Mouse (Mus musculus): ENCODE results near the gene Urb1. TPM values are rescaled to one million over a fixed set of nuclear protein-coding genes. Genes with fewer than 3 reads are reported as not detected.
"Not testable (repeated sequence)": the region's sequence is repeated elsewhere in the genome, so short reads cannot be mapped to it uniquely, and the experiment has no call there.

Gene Urb1
- polyA plus RNA-seq, 1 experiment from 2014 or later: 8.7 TPM

DNA sequence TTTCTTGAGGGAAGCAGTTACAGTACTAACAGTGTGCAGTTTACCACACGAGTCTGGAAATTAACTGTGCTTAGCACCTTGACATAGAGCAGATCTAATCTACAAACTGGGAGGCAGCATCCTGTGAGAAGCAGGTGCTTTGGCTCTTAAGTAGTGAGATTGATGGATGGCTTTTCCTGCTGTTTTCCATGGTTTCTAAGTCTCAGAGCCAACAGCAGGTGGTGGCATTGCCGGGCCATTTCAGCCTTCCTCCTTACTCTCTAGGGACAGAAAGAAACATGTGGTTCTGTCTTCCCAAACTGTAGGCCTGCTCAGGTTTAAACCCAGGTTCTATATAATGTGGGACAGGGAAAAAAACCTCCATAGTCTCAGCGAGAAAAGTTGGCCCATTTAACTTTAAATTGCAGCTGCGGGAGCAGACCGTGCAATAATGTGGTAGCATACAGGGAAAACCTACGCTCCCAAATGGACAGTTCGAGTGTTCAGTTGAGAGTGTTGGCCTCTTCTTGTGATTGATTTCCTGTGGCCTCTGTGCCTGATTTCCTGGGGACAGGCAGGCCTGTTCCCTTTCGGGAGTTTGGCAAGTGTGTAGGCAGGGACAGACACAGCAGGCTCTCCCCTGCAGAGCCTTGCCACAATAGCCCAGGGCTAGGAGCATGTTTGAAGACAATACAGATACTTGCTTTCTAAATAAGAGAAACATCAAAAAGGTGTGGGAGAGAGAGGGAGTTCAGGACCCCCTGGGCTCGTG is 23.0 kb upstream of the Urb1 start:
- 40% methylated on average over 9 of the region's 9 CpGs for WGBS
- Histone ChIP-seq H3K4me1 (peaks cover 40% of the 10 kb centered on the region), H3K9me3 (no peaks in the 10 kb centered on the region), H3K36me3 (no peaks in the 10 kb centered on the region), H3K27me3 (peaks cover 38% of the 10 kb centered on the region), H3K27ac (no peak overlapping the region), H3K4me2 (peak overlapping the region; percentile 98; the same call in 1 of the 2 replicates), H3K9ac (no peak overlapping the region), H3K4me3 (no peak overlapping the region)
- no peak for ATAC-seq (ENCODE audit: borderline replicate concordance, extremely low read depth, low FRiP score, low TSS enrichment)

DNA sequence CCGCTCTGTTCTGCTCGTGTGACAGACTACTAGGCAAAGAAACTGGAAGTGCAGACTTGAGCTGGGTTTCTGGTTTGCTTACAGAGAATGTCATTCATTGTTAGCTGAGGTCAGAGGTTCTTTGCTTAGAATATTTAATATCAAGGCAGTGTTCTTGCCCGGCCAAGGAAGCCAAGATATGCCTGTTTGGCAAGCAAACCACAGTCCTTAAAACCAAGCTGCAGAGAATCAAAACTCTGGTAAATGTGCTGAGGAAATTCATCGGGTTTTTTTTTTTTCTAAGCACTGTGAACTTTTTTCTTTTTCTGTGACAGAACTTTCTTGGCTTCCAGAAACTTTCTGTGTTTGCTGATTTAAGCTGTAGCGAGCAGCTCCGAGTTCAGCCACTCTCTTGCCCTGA is 22.3 kb upstream of the Urb1 start:
- Histone ChIP-seq H3K36me3 (no peaks in the 10 kb centered on the region), H3K27me3 (peaks cover 38% of the 10 kb centered on the region), H3K9ac (no peak overlapping the region)

DNA sequence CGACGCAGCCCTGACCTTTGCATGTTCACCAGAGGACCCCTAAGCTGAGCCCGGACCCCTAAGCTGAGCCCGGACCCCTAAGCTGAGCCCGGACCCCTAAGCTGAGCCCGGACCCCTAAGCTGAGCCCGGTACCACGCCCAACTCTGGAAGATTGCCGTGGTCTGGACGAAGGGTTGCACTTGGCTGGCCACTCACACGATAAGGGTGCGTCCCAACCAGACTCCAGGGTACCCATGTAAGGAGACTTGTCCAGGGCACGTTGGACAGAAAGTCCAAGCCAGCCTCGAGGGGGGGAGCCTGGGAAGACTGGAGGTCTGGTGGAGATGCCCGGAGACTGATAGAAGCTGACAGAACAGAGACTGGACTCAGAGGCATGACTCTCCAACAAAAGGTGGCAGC is 21.5 kb upstream of the Urb1 start:
- Histone ChIP-seq H3K9ac (no peak overlapping the region), H3K9me3 (no peaks in the 10 kb centered on the region), H3K36me3 (no peaks in the 10 kb centered on the region), H3K27me3 (peaks cover 38% of the 10 kb centered on the region), H3K4me3 (peak overlapping the region; percentile 54), H3K4me2 (peak overlapping the region; percentile 98), H3K27ac (no peak overlapping the region), H3K4me1 (peaks cover 40% of the 10 kb centered on the region)
- no peak for ATAC-seq (ENCODE audit: borderline replicate concordance, extremely low read depth, low FRiP score, low TSS enrichment)
- 24% methylated on average over 15 of the region's 15 CpGs for WGBS

More for the DNA sequence above, 22.3 kb upstream of the Urb1 start:
- Histone ChIP-seq H3K4me2 (peak overlapping the region; percentile 98), H3K27ac (no peak overlapping the region), H3K9me3 (no peaks in the 10 kb centered on the region), H3K4me1 (peaks cover 40% of the 10 kb centered on the region), H3K4me3 (no peak overlapping the region)
- 23% methylated on average over 6 of the region's 6 CpGs for WGBS
- ATAC-seq (ENCODE audit: borderline replicate concordance, extremely low read depth, low FRiP score, low TSS enrichment): no peak

DNA sequence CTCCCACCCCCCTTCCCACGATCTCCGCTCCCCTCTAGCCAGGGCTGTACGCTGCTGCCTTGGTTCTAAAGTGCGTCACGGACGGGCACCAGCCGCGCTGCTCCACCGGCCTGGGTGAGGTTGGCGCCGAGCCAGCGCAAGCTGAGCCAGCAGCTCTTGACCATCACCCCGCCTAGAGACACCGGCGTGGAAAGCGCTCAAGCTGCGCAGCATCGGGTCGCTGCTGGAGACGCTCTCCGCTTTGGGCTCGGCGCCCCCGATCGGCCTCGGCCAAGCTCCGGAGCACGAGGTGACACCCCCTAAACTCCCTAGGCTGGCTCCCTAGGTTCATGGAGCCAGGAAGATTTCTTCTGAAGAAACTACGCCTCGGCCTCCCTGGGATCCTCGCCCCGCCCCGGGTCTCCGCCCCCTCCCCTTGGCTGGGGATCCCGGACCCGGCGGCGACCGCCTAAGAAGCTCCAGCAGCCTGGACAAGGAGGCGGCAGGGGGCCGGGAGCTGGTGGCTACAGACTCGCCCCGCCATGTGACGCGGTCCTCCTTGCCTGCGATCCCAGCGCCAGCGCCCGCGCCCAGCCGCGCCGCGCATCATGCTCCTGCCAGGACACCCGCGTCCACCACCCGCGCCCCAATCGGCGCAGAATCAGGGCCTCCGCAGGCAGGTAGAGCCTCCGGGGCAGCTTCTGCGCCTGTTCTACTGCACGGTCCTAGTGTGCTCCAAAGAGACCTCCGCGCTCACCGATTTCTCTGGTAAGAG is 20.6 kb upstream of the Urb1 start:
- under 1% methylated on average over 67 of the region's 67 CpGs for WGBS
- peaks cover 38% of the 10 kb centered on the region for H3K27me3 ChIP-seq

DNA sequence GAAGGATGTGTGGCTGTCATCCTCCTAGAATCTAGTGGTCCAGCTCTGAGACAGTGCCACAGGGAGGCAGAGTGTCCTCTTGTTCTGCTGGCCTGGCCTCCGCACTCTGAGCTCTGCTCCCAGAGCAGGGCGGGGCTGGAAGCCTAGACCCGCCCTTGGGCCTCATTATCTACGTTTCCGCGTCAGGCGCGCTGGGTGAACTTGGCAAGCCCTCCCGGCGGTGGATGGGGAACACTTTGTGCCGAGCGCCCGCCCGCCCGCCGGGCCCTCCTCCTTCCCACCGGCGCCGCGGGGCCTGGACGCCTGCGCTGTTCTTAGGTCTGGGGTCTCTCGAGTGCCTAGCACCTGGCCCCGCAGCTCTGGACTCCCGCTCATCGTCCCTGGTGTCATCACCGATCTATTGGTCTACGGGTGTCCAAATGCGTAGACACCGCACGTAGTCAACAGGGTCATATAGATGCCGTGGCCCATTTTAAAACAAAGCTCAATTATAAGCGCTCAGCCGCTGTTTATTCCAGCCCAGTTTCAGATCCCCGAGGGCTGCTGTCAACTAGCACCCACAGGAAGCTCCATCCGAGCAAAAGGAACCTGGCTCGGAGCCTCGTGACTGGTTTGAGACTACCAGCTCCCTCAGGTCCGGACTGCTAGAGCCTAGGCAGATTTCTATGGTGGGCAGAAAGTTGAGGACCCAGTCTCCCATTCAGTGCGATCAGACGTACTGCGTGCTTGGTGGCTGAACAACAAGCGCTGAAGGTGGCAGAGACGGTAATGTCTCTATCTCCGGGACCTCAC is 19.9 kb upstream of the Urb1 start:
- WGBS: under 1% methylated on average over 39 of the region's 45 CpGs
- Histone ChIP-seq H3K9ac (peak overlapping the region; percentile 46), H3K27ac (peak overlapping the region; percentile 72), H3K9me3 (no peaks in the 10 kb centered on the region), H3K4me1 (peaks cover 40% of the 10 kb centered on the region), H3K36me3 (no peaks in the 10 kb centered on the region), H3K4me3 (peak overlapping the region; percentile 54), H3K4me2 (peak overlapping the region; percentile 98), H3K27me3 (peaks cover 38% of the 10 kb centered on the region)
- peak; percentile 80 for ATAC-seq (ENCODE audit: borderline replicate concordance, extremely low read depth, low FRiP score, low TSS enrichment)

More for the DNA sequence above, 20.6 kb upstream of the Urb1 start:
- Histone ChIP-seq H3K27ac (peak overlapping the region; percentile 72), H3K4me3 (peak overlapping the region; percentile 54), H3K4me1 (peaks cover 40% of the 10 kb centered on the region), H3K36me3 (no peaks in the 10 kb centered on the region), H3K4me2 (peak overlapping the region; percentile 98), H3K9ac (peak overlapping the region; percentile 46), H3K9me3 (no peaks in the 10 kb centered on the region)
- peak; percentile 69 for ATAC-seq (ENCODE audit: borderline replicate concordance, extremely low read depth, low FRiP score, low TSS enrichment)

DNA sequence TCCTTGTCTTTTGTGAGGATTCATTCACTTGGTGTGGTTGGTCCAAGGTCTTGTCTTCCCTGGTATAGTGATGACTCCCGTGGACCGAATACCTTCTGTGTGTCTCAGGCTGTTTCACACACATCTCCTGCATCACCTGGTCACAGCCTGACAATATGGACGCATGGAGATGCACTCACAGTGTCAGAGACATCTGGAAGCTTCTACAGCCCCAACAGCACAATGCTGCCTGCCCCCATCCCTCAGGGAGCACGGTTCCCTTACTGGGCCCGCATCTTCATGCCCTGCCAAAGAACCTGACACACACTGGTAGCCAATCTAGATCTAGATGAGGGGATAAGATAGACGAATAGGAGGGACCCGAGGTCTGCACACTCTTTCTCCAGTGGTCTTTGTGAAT is 18.9 kb upstream of the Urb1 start:
- 76% methylated on average over 7 of the region's 7 CpGs for WGBS

DNA sequence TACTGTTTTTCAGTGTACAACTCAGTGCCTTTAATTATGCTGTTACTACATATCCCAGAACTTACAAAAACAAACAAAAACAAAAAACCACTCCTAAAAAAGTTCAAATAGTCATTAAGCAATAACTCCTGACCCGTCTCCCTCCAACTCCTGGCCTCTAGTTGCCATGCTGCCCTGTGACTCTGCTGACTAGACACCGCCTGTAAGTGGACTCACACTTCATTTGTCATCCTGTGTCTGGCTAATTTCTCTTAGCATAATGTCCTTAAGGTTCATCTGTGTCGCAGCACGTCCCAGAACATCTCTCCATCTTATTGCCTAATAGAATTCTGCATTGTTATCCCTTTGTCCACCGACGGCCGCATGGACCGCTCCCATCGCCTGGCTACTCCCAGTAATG is 17.3 kb upstream of the Urb1 start:
- Histone ChIP-seq H3K27me3 (peaks cover 22% of the 10 kb centered on the region), H3K4me2 (no peak overlapping the region), H3K27ac (no peak overlapping the region), H3K9me3 (no peaks in the 10 kb centered on the region), H3K4me1 (peaks cover 30% of the 10 kb centered on the region), H3K4me3 (no peak overlapping the region), H3K9ac (no peak overlapping the region), H3K36me3 (no peaks in the 10 kb centered on the region)
- WGBS: 62% methylated on average over 9 of the region's 9 CpGs
- no peak for ATAC-seq (ENCODE audit: borderline replicate concordance, extremely low read depth, low FRiP score, low TSS enrichment)

More for the DNA sequence above, 18.9 kb upstream of the Urb1 start:
- ATAC-seq (ENCODE audit: borderline replicate concordance, extremely low read depth, low FRiP score, low TSS enrichment): no peak
- Histone ChIP-seq H3K4me3 (no peak overlapping the region), H3K27ac (no peak overlapping the region), H3K4me2 (no peak overlapping the region), H3K4me1 (peaks cover 40% of the 10 kb centered on the region), H3K36me3 (no peaks in the 10 kb centered on the region), H3K9ac (no peak overlapping the region), H3K27me3 (peaks cover 38% of the 10 kb centered on the region), H3K9me3 (no peaks in the 10 kb centered on the region)

DNA sequence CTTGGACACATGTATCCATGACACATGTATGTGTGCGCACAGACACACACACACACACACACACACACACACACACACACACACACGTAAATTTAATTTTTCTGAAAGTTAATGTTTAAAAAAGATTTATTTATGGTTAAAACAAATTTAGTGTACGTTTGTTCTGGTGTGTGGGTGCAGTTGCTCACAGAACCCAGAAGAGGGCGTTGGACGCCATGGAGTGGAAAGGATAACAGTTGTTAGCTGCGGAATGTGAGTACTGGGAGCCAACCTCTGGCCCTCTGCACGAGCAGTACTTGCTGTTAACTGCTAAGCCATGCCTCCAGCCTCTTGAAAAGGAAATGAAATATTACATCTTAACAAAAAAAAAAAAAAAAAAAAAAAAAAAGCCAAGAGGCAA is 16.2 kb upstream of the Urb1 start, which contains the start of gene Eva1c:
Gene Eva1c, plus strand, starts transcription at position 263 of the 400 bp plus-strand sequence.
- no peak for ATAC-seq (ENCODE audit: borderline replicate concordance, extremely low read depth, low FRiP score, low TSS enrichment)
- Histone ChIP-seq H3K36me3 (no peaks in the 10 kb centered on the region), H3K9me3 (no peaks in the 10 kb centered on the region), H3K4me1 (peaks cover 21% of the 10 kb centered on the region), H3K4me3 (no peak within 1 kb of the TSS), H3K4me2 (no peak within 1 kb of the TSS), H3K9ac (no peak within 1 kb of the TSS), H3K27me3 (peaks cover 12% of the 10 kb centered on the region; the same call in 1 of the 2 replicates), H3K27ac (no peak within 1 kb of the TSS)
- 65% methylated on average over 7 of the region's 7 CpGs for WGBS

DNA sequence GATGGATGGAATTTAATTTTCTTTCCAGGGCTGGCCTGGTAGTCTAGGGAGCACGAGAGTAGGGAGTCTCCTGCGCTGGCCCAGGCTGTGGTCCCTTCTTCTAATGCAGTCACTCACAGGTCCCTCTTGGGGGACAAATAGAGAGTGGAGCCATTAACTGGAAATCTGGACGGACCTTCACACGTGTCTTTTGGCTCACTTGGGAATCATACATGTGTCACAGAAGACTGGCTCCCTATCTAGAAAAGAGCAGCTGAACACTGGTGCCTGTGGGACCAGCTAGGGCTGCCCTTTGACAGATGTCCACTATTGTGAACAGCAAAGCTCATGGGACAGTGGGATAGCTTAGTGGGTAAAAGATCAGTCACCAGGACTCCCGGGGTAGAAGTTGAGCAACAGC is 15.8 kb upstream of the Urb1 start:
- peaks cover 17% of the 10 kb centered on the region for H3K4me1 ChIP-seq
- H3K27ac ChIP-seq: no peak overlapping the region
- WGBS: 82% methylated on average over 5 of the region's 5 CpGs
- no peak for ATAC-seq (ENCODE audit: borderline replicate concordance, extremely low read depth, low FRiP score, low TSS enrichment)
- no peaks in the 10 kb centered on the region for H3K36me3 ChIP-seq
- no peak overlapping the region for H3K9ac ChIP-seq
- H3K4me3 ChIP-seq: no peak overlapping the region
- H3K9me3 ChIP-seq: no peaks in the 10 kb centered on the region
- peaks cover 8% of the 10 kb centered on the region; the same call in 1 of the 2 replicates for H3K27me3 ChIP-seq
- H3K4me2 ChIP-seq: no peak overlapping the region

DNA sequence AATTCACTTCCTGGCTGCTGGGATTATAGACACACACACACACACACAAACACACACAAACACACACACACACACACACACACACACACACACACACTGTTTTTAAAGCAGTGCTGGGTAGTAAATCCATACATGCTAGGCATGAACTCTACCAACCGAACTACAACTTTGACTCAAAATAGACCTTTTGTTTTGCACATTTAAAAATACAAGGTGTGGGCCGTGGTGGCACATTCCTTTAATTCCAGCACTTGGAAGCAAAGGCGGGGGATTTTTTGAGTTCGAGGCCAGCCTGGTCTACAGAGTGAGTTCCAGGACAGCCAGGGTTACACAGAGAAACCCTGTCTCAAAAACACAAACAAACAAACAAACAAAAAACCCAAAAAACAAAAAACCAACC is 13.8 kb upstream of the Urb1 start:
- ATAC-seq (ENCODE audit: borderline replicate concordance, extremely low read depth, low FRiP score, low TSS enrichment): not testable (repeated sequence)

DNA sequence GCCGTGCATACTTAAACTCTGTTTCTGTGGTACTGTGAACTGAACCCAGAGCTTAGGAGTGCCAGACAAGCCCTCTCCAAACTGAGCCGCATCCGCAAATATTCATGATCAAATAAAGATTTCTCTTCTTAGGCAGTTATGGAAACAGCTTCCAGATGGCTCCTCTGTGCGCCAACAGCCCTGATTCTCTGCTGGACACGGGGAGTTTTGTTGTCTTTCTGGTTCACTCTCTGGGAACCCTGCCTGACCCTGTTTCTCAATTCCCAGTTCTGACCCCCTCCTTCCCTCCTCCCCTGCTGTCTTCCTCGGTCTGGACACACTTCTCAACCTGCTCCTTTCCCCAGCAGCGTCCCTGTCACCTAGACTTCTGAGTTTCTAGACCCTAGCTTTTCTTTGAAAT is 12.8 kb upstream of the Urb1 start:
- Histone ChIP-seq H3K4me1 (no peaks in the 10 kb centered on the region), H3K9me3 (no peaks in the 10 kb centered on the region), H3K36me3 (no peaks in the 10 kb centered on the region), H3K27ac (no peak overlapping the region), H3K4me3 (no peak overlapping the region), H3K27me3 (0 out of 2 replicates have a peak, but pooled peaks cover under 1% of the 10 kb centered on the region), H3K4me2 (no peak overlapping the region), H3K9ac (no peak overlapping the region)
- no peak for ATAC-seq (ENCODE audit: borderline replicate concordance, extremely low read depth, low FRiP score, low TSS enrichment)
- WGBS: 55% methylated on average over 7 of the region's 7 CpGs

More for the DNA sequence above, 13.8 kb upstream of the Urb1 start:
- whole genome bisulfite sequencing: 71% methylated on average over 4 of the region's 4 CpGs
- not testable (repeated sequence) for H3K9ac ChIP-seq, H3K36me3 ChIP-seq, H3K4me3 ChIP-seq, H3K4me1 ChIP-seq, H3K27ac ChIP-seq, H3K4me2 ChIP-seq, H3K27me3 ChIP-seq, H3K9me3 ChIP-seq

All from lung, embryonic 15.5 days (tissue).